Mouse (Mus musculus): Measurements from ENCODE around the gene Cox7a2l. TPM values are rescaled to one million over a fixed set of nuclear protein-coding genes. Genes with fewer than 3 reads are reported as not detected.

Cox7a2l gene
- polyA plus RNA-seq (2021; fragmentation: Nextera tagmentation) = 487 and 491 TPM in 2 replicates
- long read RNA-seq, experiment 1, transcript Cox7a2l-204 (2 exons, 903 nt) = minor isoform, 5 of 528 reads
- long read RNA-seq, experiment 1, transcript Cox7a2l-201 (3 exons, 1,076 nt) = major isoform, 476 of 528 reads
- long read RNA-seq, experiment 1, partial matches to known transcripts = 17 of 528 reads
- long read RNA-seq, experiment 1, other reads (novel, unspliced or antisense) = 26 of 528 reads
- long read RNA-seq, experiment 2, transcript Cox7a2l-201 (3 exons, 1,076 nt) = major isoform, 290 of 307 reads
- long read RNA-seq, experiment 2, partial matches to known transcripts = 2 of 307 reads
- long read RNA-seq, experiment 2, other reads (novel, unspliced or antisense) = 11 of 307 reads

GRCm38 (mm10) chr17:83517280-83518015 lies at the start of gene Cox7a2l:
TSS of gene Cox7a2l (minus strand) at chr17:83517330.

Other genes with a start within 250 kb of the Cox7a2l start
- gene Eml4, start 166.4 kb downstream of the Cox7a2l start, polyA plus RNA-seq (2021; fragmentation: Nextera tagmentation) = 2.7 and 2.9 TPM in 2 replicates
- 0.30 and 0.33 TPM in 2 replicates for gene Kcng3, start 114.6 kb upstream of the Cox7a2l start, polyA plus RNA-seq (2021; fragmentation: Nextera tagmentation)
- gene Mta3, start 188.8 kb upstream of the Cox7a2l start, polyA plus RNA-seq (2021; fragmentation: Nextera tagmentation) = 30.5 and 34.1 TPM in 2 replicates

Data from layer of hippocampus, adult 6 months (tissue).